Mouse (Mus musculus): ENCODE measurements around the gene Faap20.

- TF ChIP-seq POLR2A (IDR thresholded peaks at IDR 0.05; ENCODE audit: insufficient read depth, low read length) (no peak), CTCF (IDR thresholded peaks at IDR 0.05; ENCODE audit: low read depth, low read length) (no peak), EP300 (IDR thresholded peaks at IDR 0.05; ENCODE audit: insufficient read depth, low read depth, low read length) (no peak)
Measured at GRCm38 (mm10) chr4:155241789-155242188, 7.8 kb upstream of the Faap20 start.
